Comparison of ENCODE assay signal across 17 mouse cellular contexts in the genomic region with DNA sequence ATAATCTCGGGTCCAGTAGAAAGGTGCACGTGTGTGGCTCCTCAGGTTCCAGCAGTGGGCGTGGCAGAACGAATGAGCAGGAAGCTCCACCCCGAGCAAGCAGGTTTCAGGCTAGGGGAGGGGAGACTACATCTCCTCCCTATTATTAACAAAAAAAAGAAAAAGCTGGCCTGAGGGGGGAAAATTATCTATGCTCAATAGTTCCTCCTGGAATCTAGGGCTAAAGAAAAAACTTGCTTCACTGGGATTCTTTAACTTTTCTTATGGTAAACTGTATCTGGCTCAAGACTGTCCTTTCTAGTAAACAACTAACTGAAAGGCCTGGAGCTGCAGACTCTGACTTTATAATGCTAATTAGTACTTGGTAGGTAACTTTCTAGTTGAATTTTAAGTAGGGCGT. TPM values are rescaled to one million over a fixed set of nuclear protein-coding genes. Genes with fewer than 3 reads are reported as not detected.
"Had no signal": no experiment of that assay in that cellular context is flagged by ENCODE, and none has a peak within 500 bp of the region (broad histone marks: within the 10 kb centered on the region; RNA-seq: fewer than 3 reads in every experiment).

No protein-coding gene starts in this region.

RNA-seq across cellular contexts. Expression of gene Olfr1056, which starts 4.1 kb away (rescaled TPM):
- total RNA-seq: heart, postnatal 10 days; heart, postnatal 14 days; heart, postnatal 25 days; heart, postnatal 36 days; heart, postnatal 4 days; hematopoietic stem cell, adult 5-6 weeks; hindbrain, postnatal 0 days; layer of hippocampus, adult 18-20 months; layer of hippocampus, adult 2 months; layer of hippocampus, adult 8-10 months; layer of hippocampus, postnatal 10 days; layer of hippocampus, postnatal 14 days; layer of hippocampus, postnatal 25 days; layer of hippocampus, postnatal 36 days; left cerebral cortex, adult 18-20 months; left cerebral cortex, adult 2 months; left cerebral cortex, adult 8-10 months had no signal

RNA-seq across cellular contexts. Expression of gene Olfr1057, which starts 11.9 kb away (rescaled TPM):
- total RNA-seq: heart, postnatal 10 days; heart, postnatal 14 days; heart, postnatal 25 days; heart, postnatal 36 days; heart, postnatal 4 days; hematopoietic stem cell, adult 5-6 weeks; hindbrain, postnatal 0 days; layer of hippocampus, adult 18-20 months; layer of hippocampus, adult 2 months; layer of hippocampus, adult 8-10 months; layer of hippocampus, postnatal 10 days; layer of hippocampus, postnatal 14 days; layer of hippocampus, postnatal 25 days; layer of hippocampus, postnatal 36 days; left cerebral cortex, adult 18-20 months; left cerebral cortex, adult 2 months; left cerebral cortex, adult 8-10 months had no signal

RNA-seq across cellular contexts. Expression of gene Olfr1055, which starts 16.3 kb away (rescaled TPM):
- total RNA-seq: heart, postnatal 10 days; heart, postnatal 14 days; heart, postnatal 25 days; heart, postnatal 36 days; heart, postnatal 4 days; hematopoietic stem cell, adult 5-6 weeks; hindbrain, postnatal 0 days; layer of hippocampus, adult 18-20 months; layer of hippocampus, adult 2 months; layer of hippocampus, adult 8-10 months; layer of hippocampus, postnatal 10 days; layer of hippocampus, postnatal 14 days; layer of hippocampus, postnatal 25 days; layer of hippocampus, postnatal 36 days; left cerebral cortex, adult 18-20 months; left cerebral cortex, adult 2 months; left cerebral cortex, adult 8-10 months had no signal

RNA-seq across cellular contexts. Expression of gene Olfr1058, which starts 22.0 kb away (rescaled TPM):
- total RNA-seq: heart, postnatal 10 days; heart, postnatal 14 days; heart, postnatal 25 days; heart, postnatal 36 days; heart, postnatal 4 days; hematopoietic stem cell, adult 5-6 weeks; hindbrain, postnatal 0 days; layer of hippocampus, adult 18-20 months; layer of hippocampus, adult 2 months; layer of hippocampus, adult 8-10 months; layer of hippocampus, postnatal 10 days; layer of hippocampus, postnatal 14 days; layer of hippocampus, postnatal 25 days; layer of hippocampus, postnatal 36 days; left cerebral cortex, adult 18-20 months; left cerebral cortex, adult 2 months; left cerebral cortex, adult 8-10 months had no signal

RNA-seq across cellular contexts. Expression of gene Olfr1054, which starts 31.1 kb away (rescaled TPM):
- total RNA-seq: heart, postnatal 10 days; heart, postnatal 14 days; heart, postnatal 25 days; heart, postnatal 36 days; heart, postnatal 4 days; hematopoietic stem cell, adult 5-6 weeks; hindbrain, postnatal 0 days; layer of hippocampus, adult 18-20 months; layer of hippocampus, adult 2 months; layer of hippocampus, adult 8-10 months; layer of hippocampus, postnatal 10 days; layer of hippocampus, postnatal 14 days; layer of hippocampus, postnatal 25 days; layer of hippocampus, postnatal 36 days; left cerebral cortex, adult 18-20 months; left cerebral cortex, adult 2 months; left cerebral cortex, adult 8-10 months had no signal
